Mouse (Mus musculus): ENCODE measurements around the gene Scrn2. TPM values are rescaled to one million over a fixed set of nuclear protein-coding genes. Genes with fewer than 3 reads are reported as not detected.

Gene Scrn2
- total RNA-seq (2021) = 10 to 100 TPM; 14.6 to 16.8 TPM
- long read RNA-seq, experiment 1, transcript Scrn2-201 (8 exons, 1,530 nt) = major isoform, 14 of 15 reads
- long read RNA-seq, experiment 1, partial matches to known transcripts = 0 of 15 reads
- long read RNA-seq, experiment 1, other reads (novel, unspliced or antisense) = 1 of 15 reads
- long read RNA-seq, experiment 2, transcript Scrn2-201 (8 exons, 1,530 nt) = major isoform, 71 of 91 reads
- long read RNA-seq, experiment 2, partial matches to known transcripts = 14 of 91 reads
- long read RNA-seq, experiment 2, other reads (novel, unspliced or antisense) = 5 of 91 reads

DNA sequence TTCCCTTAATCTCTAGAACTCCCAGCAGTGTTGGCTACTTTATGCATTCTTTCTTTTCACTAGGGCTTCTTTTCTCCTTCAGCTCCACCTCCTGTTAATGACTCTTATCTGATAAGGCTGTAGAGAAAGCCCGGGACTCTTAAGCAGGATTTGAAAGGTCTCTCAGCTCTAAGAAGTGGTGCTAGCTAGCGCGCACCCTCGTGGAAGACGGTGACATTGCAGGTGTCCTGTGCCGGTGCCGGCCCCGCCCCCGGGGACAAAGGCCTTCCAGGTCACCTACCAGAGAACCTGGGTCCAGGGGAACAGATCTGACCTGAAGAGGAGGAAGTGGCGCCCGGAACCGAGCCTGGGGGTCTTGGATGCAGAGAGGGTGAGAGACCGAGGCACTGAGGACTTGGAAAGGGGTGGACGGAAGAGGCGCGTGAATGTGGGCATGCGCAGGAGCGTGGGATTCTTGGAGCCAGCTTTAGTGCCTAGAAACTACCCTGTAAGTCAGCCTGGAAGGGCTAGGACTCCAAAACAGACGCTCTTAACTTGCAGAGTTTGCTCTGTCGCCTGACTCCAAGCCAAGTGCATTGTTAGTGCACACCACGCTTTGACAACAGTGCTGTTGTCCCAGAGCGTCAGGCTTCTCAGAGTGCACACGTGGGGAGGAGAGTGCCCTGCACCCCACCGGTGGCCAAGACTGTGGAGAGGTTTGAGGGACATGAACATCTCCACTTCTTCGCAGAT is at the start of gene Scrn2:
TSS of gene Scrn2 (plus strand) at position 253 of the 732 bp plus-strand sequence.
- DNase-seq (ENCODE audit: low spot score in 2 of 2) = peak; percentile 85

DNA sequence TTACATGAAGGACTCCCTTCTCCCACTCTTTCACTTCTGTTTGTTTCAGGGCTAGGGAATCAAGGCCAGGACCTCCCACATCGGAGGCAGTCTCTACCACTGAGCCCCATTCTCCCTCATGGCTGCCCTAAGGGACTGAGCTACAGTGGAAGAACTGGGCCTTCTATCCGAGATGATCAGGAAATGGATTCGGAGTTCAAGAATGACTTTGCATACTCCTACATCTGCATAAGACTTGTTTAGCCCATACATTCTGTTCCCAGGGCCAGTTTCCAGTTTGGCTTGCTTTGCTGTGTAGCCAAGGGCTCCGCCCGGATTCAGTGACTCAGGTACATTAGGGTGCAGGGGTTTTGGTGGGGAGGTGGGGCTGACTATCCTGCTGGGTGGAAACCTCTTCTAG is 49.7 kb upstream of the Scrn2 start:
- no peak for DNase-seq (ENCODE audit: low spot score in 2 of 2)

DNA sequence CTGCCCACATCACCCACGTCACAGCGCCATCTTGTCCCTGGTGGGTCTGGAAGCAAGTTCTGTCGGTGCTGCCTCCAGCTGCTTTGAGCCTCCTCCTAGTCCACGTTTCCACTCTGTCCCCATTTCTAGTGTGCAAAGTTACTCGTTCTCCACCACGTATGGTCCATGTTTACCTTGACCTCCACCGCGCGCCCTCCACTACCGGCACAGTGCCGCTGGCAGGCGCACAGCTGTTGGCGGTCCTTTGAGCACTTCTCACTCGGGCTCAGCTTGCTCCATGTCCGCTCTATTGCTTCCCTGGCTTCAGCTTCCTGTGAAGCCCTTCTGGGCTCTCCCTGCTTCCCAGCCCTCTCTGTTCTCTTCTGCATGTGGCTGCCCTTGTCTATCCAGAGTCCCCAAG is 48.3 kb upstream of the Scrn2 start:
- no peak for DNase-seq (ENCODE audit: low spot score in 2 of 2)

DNA sequence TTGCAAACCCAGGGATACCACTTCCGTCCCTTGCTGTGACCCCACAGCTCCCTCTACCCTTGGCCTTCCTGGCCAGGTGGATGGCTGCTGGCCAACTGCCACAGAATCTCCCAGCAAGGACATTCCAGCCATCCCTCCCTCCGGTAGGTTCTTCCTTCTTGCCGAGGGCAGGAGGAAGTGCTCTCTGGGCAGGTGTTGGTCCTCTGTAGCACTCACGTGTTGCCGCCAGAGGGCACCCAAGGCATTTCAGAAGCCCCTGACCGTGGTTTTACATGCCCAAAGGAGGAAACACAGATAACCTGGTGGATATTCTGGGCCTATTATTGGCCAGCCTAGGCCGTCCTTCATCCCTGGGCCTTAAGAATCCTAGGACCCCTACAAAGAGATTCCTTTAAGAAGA is 47.4 kb upstream of the Scrn2 start:
- DNase-seq (ENCODE audit: low spot score in 2 of 2) = peak; percentile 79 to 81

DNA sequence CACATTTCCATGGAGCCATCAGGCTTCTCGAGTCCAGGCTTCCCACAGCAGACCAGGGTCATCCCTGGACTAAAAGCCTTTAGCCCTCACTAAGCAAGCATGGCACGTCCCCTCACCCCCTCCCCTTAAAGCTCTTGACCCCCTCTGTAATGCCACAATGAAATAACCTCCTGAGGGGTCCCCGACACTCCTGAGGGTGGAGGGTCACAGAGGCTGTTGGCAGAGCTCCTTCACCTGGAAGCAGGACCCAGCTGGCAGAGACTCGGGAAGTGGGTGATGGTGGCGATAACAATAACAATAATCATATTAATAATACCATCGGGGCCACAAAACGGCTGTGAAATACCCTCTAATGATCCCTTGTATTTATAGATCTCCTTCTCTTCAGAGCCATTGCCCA is 46.9 kb upstream of the Scrn2 start, which contains the start of gene Sp2:
TSS of gene Sp2 (minus strand) at position 101 of the 400 bp plus-strand sequence.
- DNase-seq (ENCODE audit: low spot score in 2 of 2) = no peak

DNA sequence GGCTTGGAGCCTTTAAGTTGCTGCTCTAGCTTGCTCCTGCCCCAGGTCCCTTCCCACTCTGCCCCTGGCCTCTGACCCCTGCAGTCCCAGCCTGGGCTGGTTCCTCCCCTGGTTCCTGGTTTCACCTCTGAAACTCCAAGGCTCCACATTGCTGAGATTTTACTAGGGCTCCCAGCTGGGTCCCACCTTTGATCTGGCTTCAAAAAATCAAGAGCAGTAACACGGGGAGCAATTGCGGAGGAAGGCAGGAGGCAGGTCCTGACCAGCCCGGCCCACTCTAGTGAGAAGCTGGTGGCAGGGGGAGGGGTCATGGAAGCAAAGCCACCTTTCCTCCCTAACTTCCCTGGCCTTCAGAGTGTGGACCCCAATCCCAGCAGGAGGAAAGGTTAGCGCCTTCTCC is 44.8 kb upstream of the Scrn2 start:
- DNase-seq (ENCODE audit: low spot score in 2 of 2) = no peak

DNA sequence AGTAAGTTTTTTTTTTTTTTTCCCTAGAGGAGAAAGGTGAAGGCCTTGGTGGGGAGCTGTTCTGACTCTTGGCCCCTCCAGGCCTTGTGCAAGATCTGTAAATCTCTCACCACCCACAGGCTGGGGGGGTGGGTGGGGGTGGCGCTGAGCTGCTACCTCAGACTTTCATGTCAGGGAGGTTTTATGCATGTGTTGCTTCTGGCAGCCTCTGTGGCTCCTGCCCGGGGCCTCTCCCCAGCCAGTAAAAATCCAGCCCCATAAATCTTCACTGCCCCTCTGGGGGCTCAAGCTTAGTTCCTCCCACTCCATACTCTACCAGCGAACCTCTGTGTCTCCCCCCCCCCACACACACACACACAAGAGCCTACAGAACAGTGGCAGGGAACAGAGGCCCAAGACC is 43.3 kb upstream of the Scrn2 start:
- DNase-seq (ENCODE audit: low spot score in 2 of 2) = no peak

DNA sequence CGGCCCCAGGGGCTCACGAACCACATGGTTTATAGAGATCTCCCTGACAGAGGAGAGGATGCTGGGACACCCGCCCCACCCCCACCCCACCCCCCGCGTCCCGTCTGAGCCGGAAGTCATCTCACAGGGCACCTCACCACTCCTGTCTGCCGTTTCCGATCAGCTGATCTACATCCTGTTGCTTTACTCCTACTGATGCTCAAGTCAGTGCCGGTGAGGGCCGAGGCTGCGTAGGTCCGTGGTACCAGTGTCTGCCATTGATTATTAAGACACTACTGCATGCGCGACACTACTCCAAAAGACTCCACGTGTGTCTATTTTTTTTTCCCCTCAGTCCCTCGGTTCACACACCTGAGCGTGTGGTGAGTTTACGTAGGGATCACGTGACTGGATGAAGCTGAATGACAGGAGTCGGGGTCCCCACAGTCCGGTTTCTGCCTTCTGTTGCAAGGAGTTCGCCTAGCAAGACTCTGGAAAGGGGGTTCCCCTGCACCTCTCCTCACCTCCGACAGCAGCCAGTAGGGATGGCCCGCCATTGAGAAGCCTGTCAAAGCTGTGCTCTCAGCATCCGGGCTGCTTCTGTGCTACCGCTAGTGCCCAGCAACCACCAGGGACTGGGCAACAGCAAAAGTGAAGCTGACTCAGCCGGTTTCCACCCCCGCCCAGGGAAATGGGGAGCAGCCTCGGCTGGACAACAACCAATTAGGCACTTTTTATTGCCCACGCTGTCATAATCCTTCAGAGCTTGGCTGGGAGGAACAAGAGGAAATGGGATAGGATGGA is 41.7 kb upstream of the Scrn2 start:
- DNase-seq (ENCODE audit: low spot score in 2 of 2) = no peak

DNA sequence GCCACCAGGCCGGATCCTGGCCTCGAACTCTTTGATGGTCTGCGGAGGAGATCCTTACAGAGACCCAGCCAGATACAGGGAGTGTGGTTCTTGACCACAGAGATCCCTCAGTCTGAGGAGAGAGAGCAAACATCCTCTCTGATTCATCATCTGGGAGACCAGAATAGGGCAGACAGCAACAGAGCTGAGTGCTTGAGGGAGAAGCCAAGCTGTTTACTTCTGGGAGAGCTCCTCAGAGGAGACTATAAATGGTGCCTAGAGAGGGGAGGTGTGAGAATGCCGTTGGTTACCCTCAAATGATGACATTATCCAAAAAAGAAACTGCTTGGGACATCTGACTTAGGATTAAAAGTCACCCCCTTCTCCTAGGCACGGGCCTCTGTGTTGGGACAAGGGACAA is 38.2 kb upstream of the Scrn2 start:
- no peak for DNase-seq (ENCODE audit: low spot score in 2 of 2)

DNA sequence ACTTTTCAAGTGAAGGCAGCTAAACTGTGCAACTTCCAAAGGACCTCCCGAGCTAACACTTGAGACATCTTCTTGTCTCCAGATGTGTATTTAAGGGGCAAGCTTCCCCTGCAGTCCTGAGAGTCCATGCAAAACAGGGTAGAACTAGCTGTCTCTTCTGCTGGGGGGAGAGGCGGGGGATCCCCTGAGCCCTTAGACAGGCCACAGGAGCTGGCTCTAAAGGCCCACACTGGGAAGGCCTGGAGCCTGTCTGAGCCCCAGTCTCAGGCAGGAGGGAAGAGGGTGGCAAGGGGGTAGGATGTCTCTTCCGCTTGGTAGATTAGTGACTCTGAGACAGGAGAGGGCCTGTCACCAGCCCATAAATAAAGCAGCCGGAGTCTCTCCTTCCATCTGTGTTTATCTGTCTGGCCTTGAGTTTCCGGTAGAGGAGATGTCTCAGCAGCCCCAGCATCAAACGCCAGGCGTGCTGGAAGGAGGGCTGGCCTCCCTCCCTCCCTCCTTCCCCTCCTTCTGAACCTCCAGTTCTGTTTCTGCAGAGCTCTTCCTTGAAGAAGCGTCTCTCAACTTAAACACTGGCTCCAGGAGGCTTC is 36.9 kb upstream of the Scrn2 start:
- DNase-seq (ENCODE audit: low spot score in 2 of 2) = no peak

DNA sequence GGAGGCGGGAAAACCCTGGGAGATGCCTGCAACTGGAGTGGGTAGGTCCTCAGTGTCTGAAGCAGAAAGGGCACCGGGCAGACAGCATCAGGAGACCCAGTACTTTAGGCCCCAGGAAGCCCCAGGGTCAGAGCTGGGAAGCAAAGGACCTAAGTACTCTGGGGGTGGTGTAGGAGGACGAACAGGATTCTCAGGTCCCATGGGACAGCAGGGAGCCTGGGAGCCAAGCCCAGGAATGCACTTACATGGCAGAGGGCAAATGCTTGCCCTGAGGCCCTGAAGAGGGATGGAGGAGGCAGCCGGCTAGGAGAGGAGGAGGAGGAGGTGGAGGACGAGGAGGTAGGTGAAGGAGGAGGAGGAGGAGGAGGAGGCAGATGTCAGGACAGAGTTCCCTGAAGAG is 34.7 kb upstream of the Scrn2 start:
- DNase-seq (ENCODE audit: low spot score in 2 of 2) = no peak

DNA sequence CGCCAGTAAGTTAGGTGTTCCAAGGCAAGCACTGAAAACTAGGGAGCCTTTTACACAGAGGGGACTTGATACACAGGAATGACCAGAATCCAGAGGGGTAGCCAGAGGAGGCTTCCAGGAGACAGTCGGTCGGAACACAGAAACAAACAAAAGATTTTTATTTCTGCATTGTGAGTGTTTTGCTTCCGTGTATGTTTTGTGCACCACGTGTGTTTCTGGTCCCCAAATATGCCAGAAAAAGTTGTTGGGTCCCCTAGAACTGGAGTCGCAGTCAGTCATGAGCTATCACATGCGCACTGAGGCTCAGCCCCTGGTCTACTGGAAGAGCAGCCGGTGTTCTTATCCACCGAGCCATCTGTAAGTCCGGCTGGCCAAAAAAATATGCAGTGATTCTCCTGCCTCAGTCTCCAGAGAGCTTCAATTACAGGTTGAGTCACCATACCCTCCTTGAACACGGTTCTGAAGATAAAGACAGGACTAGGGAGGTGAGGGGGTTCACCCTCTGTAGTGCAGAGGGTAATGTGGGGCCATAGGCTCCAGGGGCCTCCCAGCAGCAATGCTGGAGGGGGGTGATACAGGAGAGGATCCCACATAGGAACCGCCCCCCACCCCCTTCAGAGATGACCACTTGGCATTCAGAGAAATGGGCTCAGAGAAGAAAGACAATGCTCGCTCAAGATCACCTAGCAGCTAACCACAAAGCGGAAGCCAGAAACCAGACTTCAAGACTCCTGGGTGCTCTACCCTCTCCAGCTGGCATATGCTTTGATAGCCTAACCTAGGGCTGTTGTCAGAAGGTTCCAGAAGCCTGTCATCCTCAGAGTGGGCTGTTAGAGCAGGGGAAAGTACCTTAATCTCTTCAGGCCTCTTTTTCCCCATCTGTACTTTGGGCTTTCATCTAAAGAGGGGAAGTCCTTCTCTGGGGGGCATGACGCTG is 33.6 kb upstream of the Scrn2 start:
- DNase-seq (ENCODE audit: low spot score in 2 of 2) = no peak

DNA sequence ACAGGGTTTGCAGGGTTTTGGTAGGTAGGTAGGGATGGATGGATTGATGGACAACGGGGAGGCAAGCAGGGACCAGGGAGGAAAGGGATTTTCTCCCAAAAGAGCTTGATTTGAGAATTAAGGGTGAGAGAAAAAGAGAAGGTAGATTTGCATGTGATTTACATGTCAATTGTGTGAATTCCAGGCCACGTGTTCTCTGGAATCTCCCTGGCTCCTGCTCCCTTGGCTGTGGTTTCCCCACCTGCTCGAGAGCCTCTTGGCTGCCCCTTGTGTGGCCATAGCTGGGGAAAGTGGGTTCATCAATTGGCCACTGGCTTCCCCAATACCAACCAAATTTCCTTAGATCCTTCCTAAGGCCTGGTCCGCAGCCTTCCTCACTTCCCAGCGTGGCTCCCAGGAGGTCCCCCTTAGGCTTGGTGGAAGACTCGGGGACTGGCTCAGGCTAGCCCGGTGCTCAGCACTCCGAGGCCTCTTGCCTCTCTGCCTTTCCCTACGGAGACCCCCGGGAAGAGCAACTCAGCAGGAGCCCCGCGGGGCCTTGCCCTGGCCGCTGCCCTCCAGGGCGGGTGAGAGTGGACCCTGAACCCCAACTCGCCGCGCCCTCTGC is 32.9 kb upstream of the Scrn2 start:
- no peak for DNase-seq (ENCODE audit: low spot score in 2 of 2)

DNA sequence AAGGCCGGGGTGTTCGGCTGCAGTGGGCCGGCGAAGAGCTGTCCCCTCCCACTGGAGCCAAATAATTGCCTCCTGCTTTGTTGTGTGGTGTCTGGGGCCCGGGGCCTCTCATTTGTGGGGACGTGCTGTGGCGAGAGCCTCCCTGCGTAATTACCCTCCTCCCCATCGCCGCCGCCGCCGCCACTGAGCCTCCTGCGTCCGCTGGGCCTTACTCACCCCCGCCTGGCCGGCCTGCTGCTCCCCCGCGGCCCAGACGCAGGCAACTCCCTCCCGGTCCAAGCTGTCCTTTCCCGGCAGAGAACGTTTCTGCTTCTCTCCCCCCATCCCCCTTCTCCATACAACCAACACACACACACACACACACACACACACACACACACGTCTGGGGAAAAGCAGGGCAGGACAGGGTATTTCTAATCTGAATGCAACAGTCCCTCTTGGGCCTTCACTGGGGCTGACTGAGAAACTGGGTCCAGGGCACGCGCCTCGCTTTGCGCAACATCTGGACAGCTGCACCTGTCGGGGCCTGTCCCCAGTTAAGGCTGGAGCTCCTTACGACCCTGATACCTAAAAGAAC is 32.3 kb upstream of the Scrn2 start:
- peak in 1 of 2 experiments; percentile 53 for DNase-seq (ENCODE audit: low spot score in 2 of 2)

DNA sequence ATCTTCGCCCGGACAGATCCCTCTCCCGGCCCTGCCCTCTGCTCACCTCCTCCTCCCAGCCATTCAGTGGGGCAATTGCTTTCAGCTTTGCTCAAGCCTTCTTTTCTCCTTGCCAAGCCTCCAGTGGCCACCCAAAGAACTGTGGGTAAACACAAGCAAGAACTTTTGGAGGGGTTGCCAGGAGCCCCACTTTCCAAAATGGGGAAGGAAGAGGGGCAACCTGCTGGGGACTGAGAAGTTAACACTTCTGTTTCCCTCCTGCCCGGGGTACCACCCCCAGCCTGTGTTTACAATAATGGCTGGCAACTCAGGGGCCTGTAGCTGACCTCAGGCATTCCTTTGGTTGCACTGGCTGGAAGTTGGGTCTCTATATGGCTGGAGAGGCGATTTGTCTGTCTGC is 26.6 kb upstream of the Scrn2 start:
- no peak for DNase-seq (ENCODE audit: low spot score in 2 of 2)

DNA sequence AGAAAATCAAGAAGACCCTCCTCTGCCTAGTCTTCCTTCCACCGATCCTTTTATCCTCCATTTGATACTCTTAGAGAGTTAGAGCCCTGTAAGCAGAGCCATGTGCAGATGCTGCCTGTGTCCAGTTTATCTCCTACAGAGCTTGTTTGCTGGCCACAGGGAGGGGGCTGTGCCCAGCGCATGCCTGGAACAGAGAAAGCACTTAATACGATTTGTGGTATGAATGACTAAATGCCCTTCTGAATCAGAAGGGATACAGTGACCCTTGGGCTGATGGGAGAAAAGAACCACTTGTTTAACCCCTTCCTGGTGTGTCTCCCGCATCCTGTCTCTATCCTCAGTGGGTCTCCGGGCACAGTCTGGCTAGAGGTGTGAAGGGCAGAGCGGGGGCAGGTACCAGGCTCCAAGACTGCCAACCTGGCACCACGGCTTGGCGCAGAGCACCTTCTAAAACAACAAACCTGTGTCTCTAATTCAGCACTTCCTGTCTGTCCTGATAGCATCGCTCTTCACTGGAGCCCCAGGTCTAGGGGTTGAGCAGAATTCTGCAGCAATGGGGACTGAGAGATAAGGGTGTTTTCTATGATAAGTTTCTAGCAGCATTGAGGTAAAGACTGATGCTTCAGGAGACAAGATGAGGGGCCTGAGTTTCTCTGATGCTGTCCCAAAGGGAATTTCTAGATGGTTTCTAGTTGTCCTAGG is 22.5 kb upstream of the Scrn2 start:
- DNase-seq (ENCODE audit: low spot score in 2 of 2) = no peak

DNA sequence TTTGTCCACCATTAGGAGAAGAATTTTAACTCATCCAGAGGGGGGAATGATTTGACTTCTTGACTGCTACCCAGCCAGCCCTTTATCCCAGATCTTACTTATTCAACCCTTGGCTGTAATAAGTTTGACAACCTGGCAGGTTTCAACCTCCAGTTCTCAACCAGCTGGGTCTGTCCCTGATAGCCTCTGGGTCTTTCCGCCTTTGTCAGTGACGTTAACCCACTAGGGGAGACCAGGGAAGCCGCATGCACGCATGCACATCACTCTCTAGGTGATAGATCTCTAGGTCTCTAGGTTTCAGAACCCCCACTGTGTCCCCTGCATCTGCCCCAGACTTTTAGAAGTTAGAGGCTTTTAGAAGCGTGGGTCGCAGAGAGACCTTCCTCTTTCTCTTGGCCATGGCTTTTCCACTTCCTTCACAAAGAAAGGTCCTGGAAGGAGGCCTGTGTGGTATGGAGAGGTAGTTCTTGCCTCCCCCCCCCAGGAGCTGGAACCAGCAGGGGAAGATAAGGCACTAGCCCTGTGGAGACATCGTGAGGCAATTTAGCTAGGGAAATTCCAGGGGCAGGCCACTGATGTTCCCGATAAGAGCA is 20.4 kb upstream of the Scrn2 start:
- no peak for DNase-seq (ENCODE audit: low spot score in 2 of 2)

DNA sequence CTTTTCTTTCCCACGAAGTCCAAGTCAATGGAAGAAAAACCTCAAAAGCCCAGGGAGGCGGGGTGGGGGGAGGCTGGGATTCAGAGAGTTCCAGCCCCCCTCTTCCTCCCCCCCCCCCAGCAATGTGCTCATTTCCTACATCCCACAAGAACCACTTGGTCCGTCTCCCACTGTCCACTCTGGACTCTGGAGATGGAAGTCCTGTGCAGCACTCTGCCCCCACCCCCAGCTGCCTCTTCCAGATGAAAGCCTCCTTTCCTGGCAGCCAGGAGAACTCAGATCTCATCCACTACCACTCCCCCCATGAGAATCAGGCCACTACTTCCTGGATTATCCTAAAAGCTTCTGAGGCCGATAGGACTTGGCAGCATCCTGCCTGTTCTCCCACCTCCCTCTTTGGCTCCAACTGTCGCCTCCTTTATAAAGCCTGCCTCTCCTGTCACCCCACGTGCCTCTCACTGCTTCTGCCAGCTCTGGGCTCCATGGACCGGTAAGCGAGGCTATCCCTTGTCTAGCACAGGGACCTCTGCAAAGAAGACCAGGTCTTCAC is 16.5 kb upstream of the Scrn2 start, which contains the start of gene Sp6:
TSS of gene Sp6 (plus strand) at position 274 of the 550 bp plus-strand sequence.
- DNase-seq (ENCODE audit: low spot score in 2 of 2) = no peak

All from adrenal gland, adult 18-20 months (tissue).